Mouse (Mus musculus): ENCODE measurements around the gene Plxnb1.

The Plxnb1 gene

DNA sequence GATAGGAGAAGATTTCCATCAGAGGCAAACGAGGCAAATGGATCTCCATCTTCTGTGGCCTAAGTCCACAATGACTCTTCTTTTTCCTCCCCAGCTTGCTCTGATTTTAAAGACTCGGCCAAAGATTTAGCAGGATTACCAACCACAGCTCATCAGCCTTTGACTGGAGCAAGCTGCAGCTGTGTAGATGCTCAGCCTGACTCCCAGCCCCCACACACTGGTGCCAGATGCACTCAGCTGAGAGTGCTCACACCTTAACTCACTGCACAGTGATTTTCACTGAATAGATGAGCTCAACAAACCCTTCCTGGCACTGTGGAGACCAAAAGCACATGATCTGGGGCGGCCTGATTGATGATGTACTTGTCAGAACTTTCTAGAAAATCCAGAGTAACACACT, 66.8 kb downstream of the Plxnb1 start, which contains the start of gene Fbxw21:
Gene Fbxw21, minus strand, starts transcription at position 101 of the 400 bp plus-strand sequence.
- no peak for DNase-seq (ENCODE audit: low spot score)

- no peak for DNase-seq (ENCODE audit: low spot score)
Observed at GRCm38 (mm10) chr9:109167316-109167715, 72.1 kb downstream of the Plxnb1 start.

Data from MN1 (cell line).